Mouse (Mus musculus): ENCODE data around the gene Mfsd5. TPM values are rescaled to one million over a fixed set of nuclear protein-coding genes. Genes with fewer than 3 reads are reported as not detected.
A peak's percentile ranks its signal among the peaks of the same experiment; 100 is the strongest.

Mfsd5 gene
- polyA plus RNA-seq, 1 experiment from 2014 or later = 29.0 TPM

DNA sequence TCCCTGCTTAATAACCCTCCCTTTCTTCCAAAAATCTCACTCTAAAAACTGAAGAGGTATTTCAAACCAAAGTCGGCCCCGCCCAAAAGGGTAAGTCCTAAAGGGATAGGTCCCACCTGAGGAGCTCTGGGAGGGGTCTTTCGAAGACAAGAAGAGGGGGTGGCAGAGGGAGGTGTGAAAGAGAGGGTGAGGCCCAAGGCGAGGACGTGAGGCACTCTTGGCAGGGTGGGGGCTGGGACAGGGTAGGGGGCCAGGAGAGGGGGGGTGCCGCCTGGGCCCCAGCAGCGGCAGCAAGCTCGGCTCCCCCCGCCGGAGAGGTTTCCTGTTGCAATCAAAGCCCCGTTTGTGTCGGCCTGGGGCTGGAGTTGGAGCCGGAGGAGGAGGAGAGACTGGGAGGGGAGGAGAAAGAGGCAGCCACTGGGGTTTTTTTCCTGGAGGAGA, 30.0 kb upstream of the Mfsd5 start:
- peaks cover 98% of the 10 kb centered on the region for H3K27me3 ChIP-seq
- H3K36me3 ChIP-seq = no peaks in the 10 kb centered on the region
- H3K9ac ChIP-seq = no peak overlapping the region
- H3K27ac ChIP-seq = no peak overlapping the region
- 0 out of 2 replicates have a peak overlapping the region, but pooled peaks have one; percentile 17 for H3K4me2 ChIP-seq
- DNase-seq = no peak
- no peaks in the 10 kb centered on the region for H3K9me3 ChIP-seq (replicated peaks)
- WGBS (ENCODE audit: insufficient replicate concordance) = 5% methylated on average over 13 of the region's 13 CpGs
- H3K4me1 ChIP-seq (replicated peaks) = peaks cover 47% of the 10 kb centered on the region
- H3K4me3 ChIP-seq (replicated peaks) = no peak overlapping the region
- no peak for ATAC-seq (ENCODE audit: low read depth)

DNA sequence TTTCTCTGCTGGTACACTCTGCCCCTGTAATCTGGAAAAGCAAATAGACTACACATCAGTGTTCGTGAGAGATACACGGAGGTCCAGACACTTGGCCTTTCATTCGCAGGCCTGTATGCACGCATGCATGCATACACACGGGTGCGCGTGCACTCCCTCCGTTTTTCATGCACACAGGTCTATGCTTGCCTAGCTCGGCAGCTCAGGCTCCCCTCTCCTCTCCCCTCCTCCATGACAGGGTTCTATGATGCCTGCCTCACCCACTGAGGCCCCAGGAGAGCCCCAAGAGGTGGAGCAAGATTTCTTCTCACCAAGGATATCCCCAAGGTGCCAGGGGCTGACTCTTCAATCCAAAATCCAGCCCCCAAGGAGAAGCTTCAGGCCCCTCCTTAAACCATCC, 29.3 kb upstream of the Mfsd5 start:
- H3K4me3 ChIP-seq (replicated peaks) = no peak overlapping the region
- no peaks in the 10 kb centered on the region for H3K36me3 ChIP-seq
- peaks cover 42% of the 10 kb centered on the region for H3K4me1 ChIP-seq (replicated peaks)
- H3K9ac ChIP-seq = no peak overlapping the region
- H3K27ac ChIP-seq = no peak overlapping the region
- H3K27me3 ChIP-seq = peaks cover 97% of the 10 kb centered on the region
- ATAC-seq (ENCODE audit: low read depth) (no peak), DNase-seq (no peak)
- WGBS (ENCODE audit: insufficient replicate concordance) = 54% methylated on average over 9 of the region's 9 CpGs
- no peaks in the 10 kb centered on the region for H3K9me3 ChIP-seq (replicated peaks)
- H3K4me2 ChIP-seq = no peak overlapping the region

DNA sequence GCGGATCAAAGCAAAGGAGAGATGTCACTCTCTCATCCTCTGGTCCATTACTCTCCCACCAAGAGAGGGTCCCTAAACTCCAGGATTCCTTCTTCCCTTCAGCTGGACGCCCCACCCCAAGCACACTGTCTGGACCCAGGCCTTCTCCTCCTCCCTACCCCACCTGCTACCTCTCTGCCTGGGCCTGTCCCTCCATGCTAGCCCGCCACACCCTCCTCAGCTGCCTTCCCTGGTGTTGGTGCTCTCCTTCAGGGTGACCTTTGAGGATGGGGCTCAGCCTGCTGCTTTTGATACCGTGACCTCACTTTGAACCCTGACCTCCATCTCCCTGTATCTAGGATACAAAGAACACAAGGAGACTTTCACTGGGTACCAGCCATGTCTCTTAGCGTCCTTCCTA, 28.7 kb upstream of the Mfsd5 start:
- H3K27ac ChIP-seq = no peak overlapping the region
- no peaks in the 10 kb centered on the region for H3K36me3 ChIP-seq
- DNase-seq (no peak), ATAC-seq (ENCODE audit: low read depth) (no peak)
- no peak overlapping the region for H3K4me3 ChIP-seq (replicated peaks)
- WGBS (ENCODE audit: insufficient replicate concordance) = 59% methylated on average over 5 of the region's 5 CpGs
- no peaks in the 10 kb centered on the region for H3K9me3 ChIP-seq (replicated peaks)
- H3K9ac ChIP-seq = no peak overlapping the region
- no peak overlapping the region for H3K4me2 ChIP-seq
- H3K4me1 ChIP-seq (replicated peaks) = peaks cover 37% of the 10 kb centered on the region
- peaks cover 97% of the 10 kb centered on the region for H3K27me3 ChIP-seq

DNA sequence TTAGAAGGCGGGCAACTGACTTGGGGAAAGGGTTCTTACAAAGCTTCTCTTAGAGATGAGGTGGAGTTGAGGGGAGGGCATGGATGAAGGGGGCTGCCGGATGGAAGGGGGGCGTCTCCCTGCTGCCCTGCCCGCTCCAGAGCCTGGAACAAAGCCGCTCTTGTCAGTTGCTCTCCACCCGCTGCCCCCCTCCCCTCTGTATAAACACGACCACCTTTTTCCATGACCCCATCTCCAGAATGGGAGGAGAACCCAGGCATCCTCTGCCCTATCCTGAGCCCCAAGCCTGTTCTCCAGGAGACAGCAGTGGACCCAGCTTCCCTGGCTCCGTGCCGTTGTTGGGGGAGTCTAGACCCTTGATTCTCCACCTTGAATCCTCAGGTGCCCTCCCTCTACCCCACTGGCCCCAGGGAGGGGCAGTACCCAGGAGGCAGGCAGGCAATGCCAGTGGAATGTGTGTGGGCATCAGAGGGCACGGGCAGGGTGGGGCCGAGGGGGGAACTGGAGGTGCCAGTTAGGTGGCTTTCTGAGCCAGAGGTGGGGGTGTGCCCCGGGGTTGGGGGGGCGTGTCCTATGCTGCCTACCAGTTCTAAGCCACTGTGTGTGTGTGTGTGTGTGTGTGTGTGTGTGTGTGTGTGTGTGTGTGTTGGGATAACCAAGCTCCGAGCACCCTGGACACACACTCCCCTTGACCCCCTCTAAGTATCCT, 23.6 kb upstream of the Mfsd5 start:
- Histone ChIP-seq H3K9ac (no peak overlapping the region), H3K4me3 (replicated peaks) (no peak overlapping the region), H3K9me3 (replicated peaks) (no peaks in the 10 kb centered on the region), H3K4me1 (replicated peaks) (peaks cover 17% of the 10 kb centered on the region), H3K36me3 (no peaks in the 10 kb centered on the region), H3K27ac (no peak overlapping the region), H3K4me2 (no peak overlapping the region), H3K27me3 (peaks cover 94% of the 10 kb centered on the region)
- 48% methylated on average over 13 of the region's 14 CpGs for WGBS (ENCODE audit: insufficient replicate concordance)
- DNase-seq (no peak), ATAC-seq (ENCODE audit: low read depth) (no peak)

DNA sequence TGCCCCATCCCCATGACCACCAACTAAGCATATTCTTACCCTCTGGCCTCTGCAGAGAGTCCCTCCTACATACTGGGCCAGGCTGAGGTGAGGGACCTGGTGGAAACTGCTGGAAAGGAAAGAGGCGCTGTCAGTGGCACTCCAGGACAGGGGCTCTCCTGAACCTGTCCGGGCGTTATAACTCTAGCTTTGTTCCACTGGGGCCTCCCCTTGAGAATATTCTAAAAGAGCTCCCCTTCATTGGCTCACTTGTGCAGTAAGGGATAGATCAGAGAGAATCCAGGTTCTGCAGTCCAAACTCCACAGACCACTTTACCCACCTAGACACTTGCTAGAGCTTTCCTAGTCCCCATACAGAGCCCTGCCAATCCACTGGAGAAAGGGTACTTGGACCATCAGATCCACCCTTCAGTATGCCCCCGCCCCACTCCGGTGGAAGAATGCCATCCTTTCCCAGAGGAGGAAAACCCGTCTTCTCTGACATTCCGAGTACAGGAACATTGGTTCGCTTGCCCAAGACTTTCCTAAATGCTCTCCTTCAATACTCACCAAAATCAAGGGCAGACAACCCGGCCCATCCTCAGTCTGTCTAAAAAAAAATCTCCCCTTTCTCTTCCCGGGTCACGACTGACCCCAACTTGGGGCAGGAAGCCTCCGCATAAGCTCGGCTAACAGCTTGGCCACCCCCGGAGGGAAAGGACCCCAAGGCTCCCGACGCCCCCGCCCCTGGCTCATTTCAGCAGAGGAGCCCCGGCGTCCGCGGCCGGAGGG, 22.6 kb upstream of the Mfsd5 start:
- Histone ChIP-seq H3K4me3 (replicated peaks) (peak overlapping the region; percentile 51), H3K27ac (no peak overlapping the region), H3K27me3 (peaks cover 89% of the 10 kb centered on the region), H3K36me3 (no peaks in the 10 kb centered on the region), H3K4me2 (peak overlapping the region; percentile 67), H3K4me1 (replicated peaks) (peaks cover 17% of the 10 kb centered on the region), H3K9ac (peak overlapping the region; percentile 7; the same call in 1 of the 2 replicates), H3K9me3 (replicated peaks) (no peaks in the 10 kb centered on the region)
- 14% methylated on average over 22 of the region's 22 CpGs for WGBS (ENCODE audit: insufficient replicate concordance)
- DNase-seq (no peak), ATAC-seq (ENCODE audit: low read depth) (no peak)

DNA sequence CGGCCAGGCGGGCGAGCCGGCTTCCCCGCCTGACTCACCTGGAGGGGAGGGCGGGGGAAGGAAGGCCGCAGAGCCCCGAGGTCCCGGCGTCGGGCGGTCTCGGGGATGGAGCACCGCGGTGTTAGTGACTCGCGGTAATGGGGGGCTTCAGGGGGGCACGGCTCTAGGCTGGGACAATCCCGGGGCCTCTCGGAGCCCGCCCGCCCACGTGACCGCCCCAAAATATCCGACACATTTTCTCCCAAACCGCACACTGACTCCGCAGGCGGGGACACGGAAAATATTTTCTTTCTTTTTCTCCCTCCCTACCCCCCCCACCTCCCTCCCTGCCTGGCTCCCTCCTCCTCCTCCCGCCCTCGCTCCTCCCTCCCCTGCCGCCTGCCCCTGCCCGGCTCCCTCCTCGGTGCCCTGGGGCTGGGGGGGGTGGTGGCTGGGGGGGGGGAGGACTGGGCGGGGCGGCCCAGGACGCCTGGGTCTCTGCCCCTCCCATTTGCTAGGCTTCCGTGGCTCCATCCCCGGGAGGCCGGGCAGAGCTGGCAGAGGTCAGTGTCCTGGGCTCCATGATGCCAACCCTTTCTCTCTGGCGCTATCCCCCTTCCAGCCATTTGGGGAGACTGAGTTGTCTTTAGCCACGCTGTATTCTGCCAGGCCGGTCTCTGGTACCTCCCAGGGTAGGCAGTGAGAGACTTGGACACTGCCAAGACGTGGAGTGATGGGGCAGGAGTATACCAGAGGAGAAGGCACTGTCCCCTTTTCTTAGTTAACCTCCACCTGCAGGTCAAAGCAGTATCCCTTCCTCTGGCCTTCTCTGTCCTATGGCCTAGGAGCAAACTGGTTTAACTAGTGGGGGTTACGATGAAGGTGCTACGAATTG, 21.8 kb upstream of the Mfsd5 start, which contains the start of gene Rarg:
Rarg (minus strand) TSS at position 316 of the 874 bp plus-strand sequence.
- 2% methylated on average over 29 of the region's 46 CpGs for WGBS (ENCODE audit: insufficient replicate concordance)
- ATAC-seq (ENCODE audit: low read depth) = 0 out of 2 replicates have a peak, but pooled peaks have one; percentile 16

DNA sequence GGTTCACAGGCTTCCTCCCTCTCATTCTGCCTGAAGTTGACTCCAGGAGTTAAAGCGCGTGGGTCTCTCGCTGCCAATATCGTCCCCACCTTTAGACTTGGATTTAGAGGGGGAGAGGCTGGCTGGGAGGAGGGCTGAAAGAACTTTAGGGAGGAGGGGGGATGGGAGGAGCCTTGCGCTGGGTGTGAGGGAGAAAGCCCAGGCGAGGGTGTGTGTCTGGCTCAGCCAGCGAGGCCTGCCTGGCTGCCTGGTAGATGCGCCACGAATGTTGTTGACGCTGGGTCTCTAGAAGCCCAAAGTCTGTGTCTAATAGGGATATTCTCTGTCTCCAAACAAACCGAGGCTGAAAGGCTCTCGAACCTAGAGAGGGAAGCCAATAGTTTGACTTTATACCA, 21.2 kb upstream of the Mfsd5 start:
- H3K4me2 ChIP-seq = peak overlapping the region; percentile 67
- H3K9ac ChIP-seq = no peak overlapping the region
- H3K27ac ChIP-seq = no peak overlapping the region
- peaks cover 90% of the 10 kb centered on the region for H3K27me3 ChIP-seq
- DNase-seq = no peak
- peaks cover 17% of the 10 kb centered on the region for H3K4me1 ChIP-seq (replicated peaks)
- ATAC-seq (ENCODE audit: low read depth) = no peak
- no peak overlapping the region for H3K4me3 ChIP-seq (replicated peaks)
- H3K9me3 ChIP-seq (replicated peaks) = no peaks in the 10 kb centered on the region
- no peaks in the 10 kb centered on the region for H3K36me3 ChIP-seq
- WGBS (ENCODE audit: insufficient replicate concordance) = 13% methylated on average over 12 of the region's 12 CpGs

More for the DNA sequence above, 21.8 kb upstream of the Mfsd5 start, which contains the start of gene Rarg:
- H3K36me3 ChIP-seq = no peaks in the 10 kb centered on the region
- H3K4me3 ChIP-seq (replicated peaks) = peak within 1 kb of the TSS; percentile 51
- H3K4me2 ChIP-seq = peak within 1 kb of the TSS; percentile 67
- no peak within 1 kb of the TSS for H3K27ac ChIP-seq
- H3K9ac ChIP-seq = peak within 1 kb of the TSS; percentile 7; the same call in 1 of the 2 replicates
- no peak for DNase-seq
- H3K9me3 ChIP-seq (replicated peaks) = no peaks in the 10 kb centered on the region
- peaks cover 17% of the 10 kb centered on the region for H3K4me1 ChIP-seq (replicated peaks)
- peaks cover 89% of the 10 kb centered on the region for H3K27me3 ChIP-seq

- H3K9ac ChIP-seq = no peak overlapping the region
- H3K27ac ChIP-seq = no peak overlapping the region
- ATAC-seq (ENCODE audit: low read depth) (no peak), DNase-seq (no peak)
- H3K36me3 ChIP-seq = no peaks in the 10 kb centered on the region
- H3K4me2 ChIP-seq = no peak overlapping the region
- 31% methylated on average over 11 of the region's 11 CpGs for WGBS (ENCODE audit: insufficient replicate concordance)
- peaks cover 14% of the 10 kb centered on the region for H3K4me1 ChIP-seq (replicated peaks)
- H3K27me3 ChIP-seq = peaks cover 91% of the 10 kb centered on the region
- no peak overlapping the region for H3K4me3 ChIP-seq (replicated peaks)
- H3K9me3 ChIP-seq (replicated peaks) = no peaks in the 10 kb centered on the region
Observed at GRCm38 (mm10) chr15:102258581-102259253, 20.5 kb upstream of the Mfsd5 start.

- no peaks in the 10 kb centered on the region for H3K36me3 ChIP-seq
- no peak overlapping the region for H3K4me3 ChIP-seq (replicated peaks)
- DNase-seq (no peak), ATAC-seq (ENCODE audit: low read depth) (no peak)
- no peak overlapping the region for H3K27ac ChIP-seq
- 47% methylated on average over 7 of the region's 7 CpGs for WGBS (ENCODE audit: insufficient replicate concordance)
- no peaks in the 10 kb centered on the region for H3K9me3 ChIP-seq (replicated peaks)
- H3K4me2 ChIP-seq = no peak overlapping the region
- peaks cover 59% of the 10 kb centered on the region for H3K27me3 ChIP-seq
- no peak overlapping the region for H3K9ac ChIP-seq
- peaks cover 11% of the 10 kb centered on the region for H3K4me1 ChIP-seq (replicated peaks)
Observed at GRCm38 (mm10) chr15:102262582-102262981, 16.7 kb upstream of the Mfsd5 start.

- Histone ChIP-seq H3K4me2 (no peak overlapping the region), H3K27me3 (peaks cover 54% of the 10 kb centered on the region), H3K9ac (no peak overlapping the region), H3K27ac (no peak overlapping the region), H3K4me3 (replicated peaks) (no peak overlapping the region), H3K9me3 (replicated peaks) (no peaks in the 10 kb centered on the region), H3K36me3 (no peaks in the 10 kb centered on the region), H3K4me1 (replicated peaks) (peaks cover 7% of the 10 kb centered on the region; the same call in 1 of the 2 replicates)
- ATAC-seq (ENCODE audit: low read depth) = no peak
- 50% methylated on average over 2 of the region's 2 CpGs for WGBS (ENCODE audit: insufficient replicate concordance)
- no peak for DNase-seq
Observed at GRCm38 (mm10) chr15:102263037-102263436, 16.2 kb upstream of the Mfsd5 start.
